Mouse (Mus musculus): Measurements from ENCODE around the gene Eqtn.

DNA sequence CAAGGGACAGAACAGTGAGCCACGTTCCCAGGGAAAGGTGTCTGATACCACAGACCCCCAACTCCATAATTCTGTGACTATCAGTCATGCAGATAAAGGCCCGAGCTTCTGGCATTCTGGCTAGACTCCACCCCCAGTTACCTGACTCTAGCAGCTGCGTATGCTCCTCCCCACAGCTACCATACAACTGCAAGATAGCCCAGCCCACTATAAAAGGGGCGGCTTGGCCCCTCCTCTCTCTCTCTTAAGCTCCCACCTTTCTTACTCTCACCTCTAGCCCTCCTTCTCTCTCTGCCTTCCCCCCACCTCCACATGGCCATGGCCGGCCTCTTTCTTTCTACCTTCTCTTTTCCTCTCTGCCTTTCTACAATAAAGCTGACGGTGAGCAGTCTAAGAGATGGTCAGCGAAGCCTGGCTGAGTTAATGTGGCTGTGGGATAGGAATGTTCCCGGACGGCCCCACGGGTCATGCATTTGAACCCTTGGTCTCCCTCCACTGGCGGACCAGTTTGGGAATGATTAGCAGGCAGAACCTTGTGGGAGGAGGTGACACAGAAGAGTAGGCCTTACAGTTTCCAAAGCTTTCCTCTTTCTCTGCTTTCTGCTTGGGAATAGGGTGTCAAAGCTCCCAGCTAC lies 12.7 kb upstream of the Eqtn start:
- TF ChIP-seq HCFC1 (IDR thresholded peaks at IDR 0.05; ENCODE audit: borderline replicate concordance, insufficient read depth, low read length) (no peak), ZC3H11A (IDR thresholded peaks at IDR 0.05; ENCODE audit: borderline replicate concordance, low read depth, low read length) (no peak), CHD2 (IDR thresholded peaks at IDR 0.05; ENCODE audit: low read depth, low read length) (no peak), ZNF384 (IDR thresholded peaks at IDR 0.05; ENCODE audit: low read depth, low read length) (no peak), MAFK (IDR thresholded peaks at IDR 0.05; ENCODE audit: insufficient read depth, low read depth, low read length) (no peak)

All from ES-E14 (cell line).